Mouse (Mus musculus) liver, embryonic 13.5 days (tissue): ENCODE results near the gene Lrrfip1. TPM values are rescaled to one million over a fixed set of nuclear protein-coding genes. Genes with fewer than 3 reads are reported as not detected.

Source experiments
- ATAC-seq: fragments of 200-750 bp; cut with Nextera tagmentation; 2 replicates; pipeline ENCODE4 v1.8.0; 2017; ENCODE audit warnings: low read depth, mild to moderate bottlenecking, moderate number of reproducible peaks, moderate library complexity
- DNase-seq: peaks from one replicate; pipeline ENCODE4 v3.0.0; 2022
- H3K27ac ChIP-seq: fragments of 300-500 bp; sonication (generic); 2 replicates; pipeline ENCODE4 v1.5.1; 2015; ENCODE audit warnings: moderate library complexity, mild to moderate bottlenecking, inconsistent platforms
- H3K27me3 ChIP-seq: fragments of 300-500 bp; sonication (generic); 2 replicates; pipeline ENCODE4 v1.6.1; 2015; ENCODE audit warnings: mild to moderate bottlenecking, inconsistent platforms
- H3K36me3 ChIP-seq: fragments of 300-500 bp; sonication (generic); 2 replicates; pipeline ENCODE4 v1.6.1; 2015; ENCODE audit warnings: mild to moderate bottlenecking, inconsistent platforms
- H3K4me1 ChIP-seq: fragments of 300-500 bp; sonication (generic); replicated peaks from 2 replicates; pipeline ENCODE4 v1.6.1; 2015; ENCODE audit warnings: inconsistent platforms
- H3K4me2 ChIP-seq: fragments of 300-500 bp; sonication (generic); 2 replicates; pipeline ENCODE4 v1.6.1; 2015; ENCODE audit warnings: inconsistent platforms, mild to moderate bottlenecking, moderate library complexity
- H3K4me3 ChIP-seq: fragments of 300-500 bp; sonication (generic); replicated peaks from 2 replicates; pipeline ENCODE4 v1.5.1; 2015; ENCODE audit warnings: mild to moderate bottlenecking, inconsistent platforms
- H3K9ac ChIP-seq: fragments of 300-500 bp; sonication (generic); 2 replicates; pipeline ENCODE4 v1.6.1; 2015; ENCODE audit warnings: mild to moderate bottlenecking, inconsistent platforms
- H3K9me3 ChIP-seq: fragments of 300-500 bp; sonication (generic); replicated peaks from 2 replicates; pipeline ENCODE4 v1.6.1; 2016; ENCODE audit warnings: inconsistent platforms
- WGBS: fragments of 180-500 bp; shearing (Covaris S2); methylation state at CpG from one replicate; pipeline ENCODE4 v1.1.7; 2015; ENCODE audit not compliant: insufficient replicate concordance; 5-methylcytosine and 5-hydroxymethylcytosine counted together
- polyA plus RNA-seq: library from polyadenylated mRNA; unstranded; fragments of >200 nt; fragmentation: Nextera tagmentation; extraction: Ambion mirVana; gene quantifications from 2 replicates; pipeline ENCODE4 v1.2.1, GENCODE M21; 2015

Gene Lrrfip1
- polyA plus RNA-seq, 1 experiment from 2014 or later = 12.9 TPM

- WGBS = 52% methylated on average over 6 of the region's 6 CpGs
- Histone ChIP-seq H3K9ac (no peak overlapping the region), H3K4me2 (no peak overlapping the region), H3K4me1 (peaks cover 9% of the 10 kb centered on the region), H3K27me3 (no peaks in the 10 kb centered on the region), H3K9me3 (no peaks in the 10 kb centered on the region), H3K27ac (no peak overlapping the region), H3K36me3 (no peaks in the 10 kb centered on the region), H3K4me3 (no peak overlapping the region)
- DNase-seq = no peak
- no peak for ATAC-seq
Measured at GRCm38 (mm10) chr1:91009266-91009665, 10.7 kb downstream of the Lrrfip1 start.

- no peaks in the 10 kb centered on the region for H3K36me3 ChIP-seq
- H3K27me3 ChIP-seq = no peaks in the 10 kb centered on the region
- WGBS = 53% methylated on average over 7 of the region's 7 CpGs
- no peak overlapping the region for H3K9ac ChIP-seq
- DNase-seq = no peak
- H3K4me2 ChIP-seq = no peak overlapping the region
- no peak overlapping the region for H3K27ac ChIP-seq
- ATAC-seq = no peak
- peaks cover 9% of the 10 kb centered on the region for H3K4me1 ChIP-seq
- H3K4me3 ChIP-seq = no peak overlapping the region
- H3K9me3 ChIP-seq = no peaks in the 10 kb centered on the region
Measured at GRCm38 (mm10) chr1:91010216-91010615, 11.7 kb downstream of the Lrrfip1 start.

- no peak for DNase-seq
- H3K9me3 ChIP-seq = no peaks in the 10 kb centered on the region
- H3K4me2 ChIP-seq = no peak overlapping the region
- 57% methylated on average over 2 of the region's 2 CpGs for WGBS
- H3K27me3 ChIP-seq = no peaks in the 10 kb centered on the region
- H3K27ac ChIP-seq = no peak overlapping the region
- no peaks in the 10 kb centered on the region for H3K36me3 ChIP-seq
- ATAC-seq = no peak
- peaks cover 9% of the 10 kb centered on the region for H3K4me1 ChIP-seq
- no peak overlapping the region for H3K9ac ChIP-seq
- no peak overlapping the region for H3K4me3 ChIP-seq
Measured at GRCm38 (mm10) chr1:91010716-91011115, 12.2 kb downstream of the Lrrfip1 start.

- no peak overlapping the region for H3K4me3 ChIP-seq
- H3K27me3 ChIP-seq = no peaks in the 10 kb centered on the region
- H3K9me3 ChIP-seq = no peaks in the 10 kb centered on the region
- H3K36me3 ChIP-seq = no peaks in the 10 kb centered on the region
- ATAC-seq (no peak), DNase-seq (no peak)
- H3K4me2 ChIP-seq = no peak overlapping the region
- no peak overlapping the region for H3K27ac ChIP-seq
- no peak overlapping the region for H3K9ac ChIP-seq
- WGBS = 54% methylated on average over 3 of the region's 3 CpGs
- peaks cover 9% of the 10 kb centered on the region for H3K4me1 ChIP-seq
Measured at GRCm38 (mm10) chr1:91011336-91011735, 12.8 kb downstream of the Lrrfip1 start.

GRCm38 (mm10) chr1:91013803-91014202, 15.3 kb downstream of the Lrrfip1 start:
- no peak overlapping the region for H3K4me3 ChIP-seq
- ATAC-seq (no peak), DNase-seq (no peak)
- H3K9ac ChIP-seq = no peak overlapping the region
- WGBS = 60% methylated on average over 3 of the region's 3 CpGs
- H3K27ac ChIP-seq = no peak overlapping the region
- no peaks in the 10 kb centered on the region for H3K36me3 ChIP-seq
- no peak overlapping the region for H3K4me2 ChIP-seq
- peaks cover 9% of the 10 kb centered on the region for H3K4me1 ChIP-seq
- H3K27me3 ChIP-seq = no peaks in the 10 kb centered on the region
- no peaks in the 10 kb centered on the region for H3K9me3 ChIP-seq

DNA sequence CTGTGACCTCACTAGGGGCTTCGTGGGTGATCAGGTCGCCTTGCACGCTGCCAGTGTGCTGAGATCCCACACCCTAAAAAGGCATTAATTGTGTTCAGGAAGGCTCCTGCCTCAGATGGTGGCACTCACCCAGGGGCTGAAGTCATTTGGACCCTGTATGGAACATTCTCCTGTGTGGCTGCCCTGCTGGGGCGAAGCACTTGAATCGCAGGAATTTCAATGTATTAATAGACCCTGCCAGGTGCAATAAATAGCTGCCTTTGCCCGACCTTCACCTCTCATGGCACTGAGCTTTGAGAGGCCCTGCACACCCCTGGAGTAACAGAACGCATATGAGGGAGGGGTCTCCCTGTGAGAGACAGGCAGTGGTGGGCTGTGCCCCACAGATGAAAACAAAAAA, 17.0 kb downstream of the Lrrfip1 start:
- Histone ChIP-seq H3K36me3 (no peaks in the 10 kb centered on the region), H3K9me3 (0 out of 2 replicates have a peak, but pooled peaks cover 4% of the 10 kb centered on the region), H3K4me3 (no peak overlapping the region), H3K4me2 (no peak overlapping the region), H3K9ac (no peak overlapping the region), H3K27me3 (no peaks in the 10 kb centered on the region), H3K4me1 (peaks cover 6% of the 10 kb centered on the region), H3K27ac (no peak overlapping the region)
- 73% methylated on average over 7 of the region's 7 CpGs for WGBS
- DNase-seq = no peak
- no peak for ATAC-seq

DNA sequence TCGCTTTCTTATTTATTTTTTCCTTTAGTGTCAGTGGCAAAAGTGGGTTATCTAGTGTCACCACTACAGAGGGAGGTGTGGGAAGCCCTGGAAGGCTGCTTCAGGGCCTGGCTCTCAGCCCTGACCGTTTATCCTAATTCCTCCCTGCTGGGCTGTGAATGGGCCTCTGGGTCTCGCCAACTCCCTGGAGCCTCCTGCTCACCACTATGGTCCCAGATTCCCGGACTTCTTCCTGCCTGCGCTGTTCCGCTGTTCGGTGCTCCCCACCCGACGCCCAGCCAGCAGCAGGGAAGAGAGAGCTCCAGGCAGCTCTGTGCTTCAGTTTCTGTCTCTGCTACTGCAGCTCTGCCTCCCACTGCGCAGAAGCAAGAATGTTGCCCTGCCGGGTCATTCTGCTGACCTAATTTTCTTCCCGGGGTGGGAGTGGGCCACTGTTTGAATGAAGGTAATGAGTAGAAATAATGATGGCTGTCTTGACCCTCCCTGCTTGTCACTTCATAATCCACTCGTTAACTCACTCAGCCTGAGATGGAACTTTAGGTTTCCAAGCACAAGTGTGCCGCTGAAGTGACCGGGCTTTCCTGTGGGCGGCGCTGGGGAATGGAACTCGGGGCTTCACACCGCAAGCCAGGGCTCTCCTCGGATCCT, 18.7 kb downstream of the Lrrfip1 start:
- Histone ChIP-seq H3K36me3 (peaks cover 3% of the 10 kb centered on the region; the same call in 1 of the 2 replicates), H3K27ac (no peak overlapping the region), H3K4me3 (no peak overlapping the region), H3K9me3 (0 out of 2 replicates have a peak, but pooled peaks cover 7% of the 10 kb centered on the region), H3K4me2 (peak overlapping the region; percentile 28; the same call in 1 of the 2 replicates), H3K9ac (no peak overlapping the region), H3K4me1 (peaks cover 3% of the 10 kb centered on the region; the same call in 1 of the 2 replicates), H3K27me3 (no peaks in the 10 kb centered on the region)
- DNase-seq (no peak), ATAC-seq (no peak)
- 39% methylated on average over 20 of the region's 20 CpGs for WGBS

DNA sequence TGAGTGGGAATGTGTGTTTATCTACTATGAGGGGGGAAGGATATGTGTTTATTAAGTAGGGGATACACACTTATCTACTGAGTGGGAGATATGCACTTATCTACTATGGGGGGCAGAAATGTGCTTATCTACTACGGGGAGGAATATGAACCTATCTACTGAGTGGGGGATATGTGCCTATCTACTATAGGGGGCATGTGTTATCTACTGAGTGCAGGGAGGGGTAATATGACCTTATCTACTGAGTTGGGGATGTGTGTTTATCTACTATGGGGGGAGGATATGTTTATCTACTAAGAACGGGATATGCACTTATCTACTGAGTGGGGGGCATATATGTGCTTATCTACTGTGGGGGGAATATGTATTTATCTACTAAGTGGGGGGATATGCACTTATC, 20.8 kb downstream of the Lrrfip1 start:
- H3K27ac ChIP-seq = no peak overlapping the region

DNA sequence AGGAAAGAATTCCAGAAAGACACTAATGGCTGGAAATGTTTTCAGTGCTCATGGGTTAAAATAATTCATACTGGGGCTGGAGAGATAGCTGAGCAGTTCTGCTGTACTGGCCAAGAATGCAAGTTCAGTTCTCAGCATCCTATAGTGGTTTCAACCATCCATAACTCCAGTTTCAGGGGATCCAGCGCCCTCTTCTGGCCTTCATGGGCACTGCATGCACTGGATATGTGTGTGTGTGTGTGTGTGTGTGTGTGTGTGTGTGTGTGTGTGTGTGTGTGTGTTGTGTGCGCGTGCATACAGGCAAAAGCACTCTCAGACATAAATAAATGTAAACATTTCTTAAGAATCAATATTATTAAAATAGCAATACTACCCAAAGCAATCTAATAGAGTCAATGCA, 22.8 kb downstream of the Lrrfip1 start:
- ATAC-seq (no peak), DNase-seq (no peak)
- 45% methylated on average over 3 of the region's 3 CpGs for WGBS
- Histone ChIP-seq H3K4me3 (no peak overlapping the region), H3K27ac (no peak overlapping the region), H3K36me3 (peaks cover 3% of the 10 kb centered on the region; the same call in 1 of the 2 replicates), H3K9ac (no peak overlapping the region), H3K27me3 (no peaks in the 10 kb centered on the region), H3K4me2 (no peak overlapping the region), H3K9me3 (0 out of 2 replicates have a peak, but pooled peaks cover 7% of the 10 kb centered on the region), H3K4me1 (no peaks in the 10 kb centered on the region)

More for the DNA sequence above, 20.8 kb downstream of the Lrrfip1 start:
- no peak overlapping the region for H3K4me2 ChIP-seq
- no peaks in the 10 kb centered on the region for H3K4me1 ChIP-seq
- WGBS = 41% methylated on average over 2 of the region's 2 CpGs
- H3K36me3 ChIP-seq = peaks cover 3% of the 10 kb centered on the region; the same call in 1 of the 2 replicates
- ATAC-seq = no peak
- no peaks in the 10 kb centered on the region for H3K27me3 ChIP-seq
- no peak for DNase-seq
- no peak overlapping the region for H3K4me3 ChIP-seq
- H3K9ac ChIP-seq = no peak overlapping the region
- H3K9me3 ChIP-seq = 0 out of 2 replicates have a peak, but pooled peaks cover 7% of the 10 kb centered on the region

- Histone ChIP-seq H3K4me3 (no peak overlapping the region), H3K36me3 (peaks cover 3% of the 10 kb centered on the region; the same call in 1 of the 2 replicates), H3K27ac (no peak overlapping the region), H3K9ac (no peak overlapping the region), H3K9me3 (0 out of 2 replicates have a peak, but pooled peaks cover 7% of the 10 kb centered on the region), H3K4me2 (no peak overlapping the region), H3K4me1 (no peaks in the 10 kb centered on the region), H3K27me3 (no peaks in the 10 kb centered on the region)
- DNase-seq (no peak), ATAC-seq (no peak)
- WGBS = 52% methylated on average over 11 of the region's 11 CpGs
Measured at GRCm38 (mm10) chr1:91022157-91022895, 23.8 kb downstream of the Lrrfip1 start.

DNA sequence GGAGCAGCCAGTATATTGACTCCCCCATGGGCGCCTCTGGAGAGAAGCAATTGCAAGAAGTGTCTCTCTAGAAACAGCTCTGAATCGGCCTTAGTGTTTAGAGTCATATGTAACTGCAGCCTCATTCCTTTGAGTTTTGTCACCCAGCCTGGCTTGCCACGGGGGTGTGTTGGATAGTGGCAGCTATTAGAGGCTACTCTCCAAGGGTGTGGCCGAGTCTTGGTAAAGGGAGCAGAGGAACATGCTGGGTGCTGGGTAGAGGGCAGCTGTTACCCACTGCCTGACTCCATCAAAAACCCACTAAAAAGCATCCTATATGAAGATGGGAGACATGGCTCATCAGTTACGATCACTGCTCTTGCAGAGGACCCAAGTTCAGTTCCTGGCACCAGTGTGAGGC, 24.7 kb downstream of the Lrrfip1 start:
- ATAC-seq (no peak), DNase-seq (no peak)
- Histone ChIP-seq H3K36me3 (peaks cover 3% of the 10 kb centered on the region; the same call in 1 of the 2 replicates), H3K27me3 (no peaks in the 10 kb centered on the region), H3K4me1 (no peaks in the 10 kb centered on the region), H3K9me3 (0 out of 2 replicates have a peak, but pooled peaks cover 7% of the 10 kb centered on the region), H3K4me3 (no peak overlapping the region), H3K9ac (no peak overlapping the region), H3K4me2 (no peak overlapping the region), H3K27ac (no peak overlapping the region)
- 65% methylated on average over 5 of the region's 5 CpGs for WGBS
